Mouse (Mus musculus): ENCODE measurements at regions not wholly inside any gene's neighbourhood (a gene's known extent, or its start where the extent isn't known, plus 50 kb on each side); places are given as distances from the start of the nearest gene placed in this dataset.

DNA sequence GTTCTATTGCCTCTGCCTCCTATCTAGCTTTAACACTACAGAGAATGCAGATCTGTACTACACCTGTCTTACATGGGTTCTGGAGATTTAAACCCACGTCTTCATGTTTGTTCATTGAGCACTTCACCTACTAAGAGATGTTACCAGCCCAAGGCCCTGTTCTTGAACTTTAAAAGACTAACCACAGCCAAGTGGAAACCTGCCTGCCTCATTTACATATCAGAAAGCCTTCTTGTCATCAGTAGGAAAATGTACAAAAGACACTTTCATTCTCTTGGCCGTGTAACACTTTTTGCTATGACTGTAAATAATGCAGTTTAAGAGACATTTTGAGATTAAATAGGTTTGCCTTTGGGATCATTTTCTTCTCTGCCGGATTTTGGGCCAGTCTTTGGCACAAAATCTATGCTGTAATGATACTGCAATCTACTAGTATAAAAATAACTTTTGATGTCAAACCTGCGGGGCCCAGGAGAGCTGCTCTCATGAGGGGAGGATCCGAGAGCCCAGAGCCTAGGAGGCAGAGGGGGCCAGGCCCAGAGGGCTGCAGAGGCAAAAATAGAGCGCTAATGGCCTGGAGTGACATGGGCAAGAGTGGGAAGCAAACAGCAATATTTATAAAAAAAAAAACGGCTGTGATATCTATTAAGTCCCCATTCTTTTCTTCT is 318.4 kb upstream of the Myo3a start:
- DNase-seq (ENCODE audit: low spot score in 2 of 2) = no peak

DNA sequence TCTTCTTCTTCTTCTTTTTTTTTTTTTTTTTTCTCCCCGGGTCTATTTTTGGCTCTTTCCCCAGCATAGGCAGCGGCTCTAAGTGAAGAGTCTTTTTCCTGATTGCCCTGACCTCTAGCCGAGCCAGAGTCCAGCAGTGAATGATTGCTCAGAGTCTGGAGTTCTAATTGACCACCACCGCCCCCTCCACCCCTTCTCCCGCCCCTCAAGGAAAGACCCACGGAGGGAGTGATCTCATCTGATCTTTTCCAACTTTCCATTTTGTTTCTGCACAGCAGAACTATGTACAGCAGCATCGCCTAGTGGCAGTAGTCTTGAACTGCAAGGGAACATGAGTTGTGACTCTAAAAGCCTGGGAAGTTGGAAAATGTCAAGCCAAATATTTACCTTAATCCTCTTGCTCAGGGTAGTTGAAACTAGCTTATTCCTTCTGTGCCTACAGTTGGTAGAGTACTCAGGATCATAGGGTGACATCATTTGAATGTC is 317.8 kb upstream of the Myo3a start:
- peak in 1 of 2 experiments; percentile 5 for DNase-seq (ENCODE audit: low spot score in 2 of 2)

DNA sequence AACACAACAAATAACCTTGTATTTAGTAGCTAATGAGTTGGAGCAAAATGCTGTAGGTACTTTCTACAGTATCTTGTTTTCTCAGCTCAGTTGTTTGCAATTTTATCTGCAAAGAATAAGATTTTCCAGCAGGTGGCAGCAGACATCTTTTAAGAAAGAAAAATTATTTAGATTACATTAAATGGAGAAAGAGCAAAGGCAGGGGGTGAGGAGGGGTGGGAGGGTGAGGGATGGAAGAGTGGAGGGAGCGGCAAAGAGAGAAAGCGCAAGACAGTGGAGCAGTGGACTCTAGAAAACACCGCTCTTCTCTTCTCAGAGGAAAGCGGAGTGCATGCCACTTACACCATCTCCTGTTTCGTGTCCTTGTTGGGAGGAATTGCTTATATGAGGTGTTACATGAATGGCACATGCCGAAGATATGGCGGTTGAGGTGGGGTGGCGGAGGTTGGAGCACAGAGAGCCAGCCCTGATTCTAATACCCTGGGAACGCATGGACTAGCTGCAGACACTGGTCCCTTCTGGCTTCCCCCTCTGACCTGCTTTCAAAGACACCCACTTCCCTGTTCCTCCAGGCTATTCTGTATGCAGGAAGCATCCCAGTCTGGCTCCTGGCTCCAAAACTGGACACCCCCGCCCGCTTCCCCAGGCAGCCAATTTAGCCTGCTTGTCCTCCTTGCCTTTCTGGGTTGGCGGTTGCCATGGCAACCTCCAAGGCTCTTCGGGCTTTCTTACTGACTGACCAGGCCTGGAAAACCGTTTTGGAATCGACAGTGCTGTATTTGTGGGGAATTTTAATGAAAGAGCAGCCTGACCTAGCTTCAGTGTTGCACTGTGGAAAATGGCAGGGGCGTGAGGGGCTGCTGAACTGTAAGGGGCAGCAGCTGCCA is 309.3 kb upstream of the Myo3a start:
- DNase-seq (ENCODE audit: low spot score in 2 of 2) = no peak

DNA sequence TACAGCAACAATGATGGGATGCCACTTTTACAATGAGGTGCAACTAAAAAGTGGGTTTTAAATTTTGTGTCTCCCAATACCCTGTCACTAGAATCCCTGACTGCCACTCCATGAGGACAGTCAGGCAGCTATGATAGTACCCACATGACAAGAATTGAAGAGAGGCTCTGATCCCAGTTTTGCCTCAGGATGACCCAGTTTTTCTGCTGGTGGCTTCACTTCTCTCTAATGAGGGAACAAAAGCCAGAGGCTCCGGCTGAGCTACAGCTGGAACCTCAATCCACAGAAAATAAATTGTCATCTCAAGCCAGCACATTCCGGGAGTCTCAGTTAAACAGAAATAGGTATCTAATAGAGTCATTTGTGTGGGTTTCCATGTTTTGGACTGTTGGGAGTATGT is 308.2 kb upstream of the Myo3a start:
- DNase-seq (ENCODE audit: low spot score in 2 of 2) = no peak

DNA sequence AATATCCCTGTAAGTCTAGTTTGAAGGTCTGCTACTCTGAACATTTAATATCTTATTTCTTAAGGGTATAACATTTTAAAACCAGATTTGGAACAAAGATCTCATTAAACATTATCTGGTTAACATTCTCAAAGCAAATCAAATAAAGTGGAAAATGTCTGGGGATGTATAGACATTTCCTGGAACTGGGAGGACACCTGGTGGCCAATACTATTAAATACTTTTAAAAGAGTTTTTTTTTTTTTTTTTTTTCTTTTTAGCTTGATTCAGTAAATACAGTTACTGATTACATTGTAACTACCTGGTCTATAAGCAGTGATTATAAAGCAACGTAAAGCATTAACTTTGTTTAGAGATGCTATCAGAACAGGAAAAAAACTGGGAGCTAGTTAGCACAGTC is 299.6 kb upstream of the Myo3a start:
- DNase-seq (ENCODE audit: low spot score in 2 of 2) = no peak

DNA sequence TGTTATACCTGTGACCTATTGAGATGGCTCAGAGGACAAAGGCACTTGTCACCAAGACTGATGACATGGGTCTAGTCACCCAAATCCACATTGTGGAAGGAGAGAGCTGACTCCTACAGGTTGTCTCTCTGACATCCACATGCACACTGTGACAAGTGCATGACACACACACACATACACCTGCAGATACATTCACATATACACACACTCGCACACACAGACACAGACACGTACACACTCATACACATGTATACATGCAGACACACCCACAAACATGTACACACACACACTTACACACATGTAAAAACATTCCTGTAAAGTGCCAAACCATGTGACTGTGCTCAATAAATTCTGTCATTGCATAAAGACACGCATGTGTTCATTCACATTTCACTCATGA is 287.3 kb upstream of the Myo3a start:
- DNase-seq (ENCODE audit: low spot score in 2 of 2) = no peak

DNA sequence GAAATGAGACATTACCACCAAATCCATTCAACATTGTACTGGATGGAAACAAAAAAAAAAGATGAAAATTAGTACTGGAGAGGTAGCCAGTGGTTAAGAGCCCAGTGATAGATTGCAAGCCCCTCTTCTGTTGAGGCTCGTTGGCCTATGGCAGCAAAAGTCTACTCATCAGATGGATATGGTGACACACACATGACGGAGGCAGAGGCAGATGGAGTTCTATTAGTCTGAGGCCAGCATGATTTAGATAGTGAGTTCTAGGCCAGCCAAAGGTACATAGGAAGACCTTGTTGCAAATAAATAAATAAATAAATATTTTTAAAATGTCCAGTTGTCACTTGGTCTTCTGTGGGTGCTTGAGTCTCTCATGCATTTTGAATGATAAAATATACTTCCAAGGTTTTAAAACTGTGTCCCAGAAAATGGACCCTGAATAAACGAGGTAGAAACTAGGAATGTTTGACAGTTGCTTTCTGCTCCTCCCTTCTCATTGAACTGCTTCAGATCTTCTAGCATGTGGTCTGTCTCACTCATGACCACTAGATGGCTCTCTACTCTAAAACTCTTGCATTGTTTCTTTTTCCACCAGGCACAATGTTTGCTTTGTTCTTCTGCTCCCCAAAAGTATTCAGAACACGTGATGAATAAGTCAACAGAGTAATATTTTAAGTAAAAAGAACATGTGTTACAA is 286.4 kb upstream of the Myo3a start:
- DNase-seq (ENCODE audit: low spot score in 2 of 2) = no peak

DNA sequence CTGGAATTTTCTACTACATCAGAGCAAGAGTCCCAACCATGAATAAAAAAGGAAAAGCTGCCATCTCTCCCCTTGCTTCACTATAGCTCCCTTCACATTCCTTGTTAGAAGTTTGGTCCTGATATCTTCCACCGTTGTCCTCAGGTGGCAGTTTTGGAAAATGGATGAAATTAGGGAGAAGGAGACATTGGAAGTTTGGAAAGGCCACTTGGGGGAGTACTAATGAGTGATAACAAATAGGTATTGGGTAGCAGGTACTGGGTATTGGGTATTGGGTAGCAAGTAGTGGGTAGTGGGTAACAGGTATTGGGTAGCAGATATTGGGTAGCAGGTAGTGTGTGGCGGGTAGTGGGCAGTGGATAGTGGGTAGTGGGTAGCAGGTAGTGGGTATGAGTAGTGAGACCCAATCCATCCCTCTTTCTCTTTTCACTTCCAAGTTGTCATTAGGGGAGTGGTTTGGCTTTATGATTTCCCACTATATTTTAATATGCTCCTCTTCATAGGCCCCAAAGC is 285.8 kb upstream of the Myo3a start:
- DNase-seq (ENCODE audit: low spot score in 2 of 2) = no peak

DNA sequence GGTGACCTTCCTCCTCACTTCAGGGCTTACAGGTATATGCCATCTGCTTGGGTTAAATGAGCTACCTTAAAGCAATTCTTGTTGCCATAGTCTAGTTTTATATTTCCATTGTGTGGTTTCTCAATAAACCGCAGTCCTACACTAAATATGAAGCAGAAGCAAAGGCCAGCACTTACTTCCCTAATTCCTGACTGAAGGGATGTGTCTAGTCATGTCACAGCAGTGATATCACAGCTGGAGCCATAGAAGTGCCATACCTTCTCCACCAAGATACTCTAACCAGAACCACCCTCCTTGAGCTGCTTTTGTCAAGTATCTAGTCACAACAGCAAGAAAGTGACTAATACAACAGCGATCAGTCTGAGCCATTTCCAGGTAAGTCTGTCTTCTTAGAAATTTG is 283.6 kb upstream of the Myo3a start:
- DNase-seq (ENCODE audit: low spot score in 2 of 2) = no peak

DNA sequence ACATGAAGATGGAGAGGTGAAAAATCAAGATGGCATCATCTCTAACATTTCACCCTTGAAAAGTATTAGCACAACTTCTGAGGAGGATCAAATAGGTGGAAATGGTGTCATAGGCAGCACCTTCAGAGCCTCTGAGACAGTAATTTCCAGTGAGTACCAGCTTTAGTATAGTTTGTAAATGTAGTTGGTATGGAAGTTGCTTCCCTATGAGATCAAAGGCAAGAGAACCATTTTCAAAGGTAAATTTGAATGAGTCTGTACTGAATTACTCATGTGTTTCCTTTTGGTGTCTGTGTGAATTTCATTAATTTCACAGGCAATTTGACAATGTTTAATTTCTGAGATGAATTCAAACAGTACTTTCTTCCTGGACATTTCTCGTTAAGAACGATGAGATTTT is 280.8 kb upstream of the Myo3a start:
- no peak for DNase-seq (ENCODE audit: low spot score in 2 of 2)

DNA sequence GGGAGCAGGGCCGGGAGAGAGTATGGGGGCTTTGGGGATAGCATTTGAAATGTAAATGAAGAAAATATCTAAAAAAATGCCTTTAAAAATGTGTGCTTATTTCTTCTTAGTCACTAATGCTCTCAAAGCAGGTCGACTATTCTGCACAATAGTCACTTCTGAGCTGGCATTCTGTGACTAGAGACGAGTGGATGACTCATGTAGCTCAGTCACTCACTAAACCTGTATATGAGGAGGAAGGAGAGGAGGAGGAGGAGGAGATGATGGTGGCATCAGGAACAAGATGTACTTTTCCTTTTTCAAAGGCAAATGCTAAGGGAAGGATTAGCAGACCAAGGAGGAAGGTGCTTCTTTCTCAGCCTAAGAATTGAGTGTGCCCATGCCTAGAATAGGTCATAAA is 276.0 kb upstream of the Myo3a start:
- no peak for DNase-seq (ENCODE audit: low spot score in 2 of 2)

DNA sequence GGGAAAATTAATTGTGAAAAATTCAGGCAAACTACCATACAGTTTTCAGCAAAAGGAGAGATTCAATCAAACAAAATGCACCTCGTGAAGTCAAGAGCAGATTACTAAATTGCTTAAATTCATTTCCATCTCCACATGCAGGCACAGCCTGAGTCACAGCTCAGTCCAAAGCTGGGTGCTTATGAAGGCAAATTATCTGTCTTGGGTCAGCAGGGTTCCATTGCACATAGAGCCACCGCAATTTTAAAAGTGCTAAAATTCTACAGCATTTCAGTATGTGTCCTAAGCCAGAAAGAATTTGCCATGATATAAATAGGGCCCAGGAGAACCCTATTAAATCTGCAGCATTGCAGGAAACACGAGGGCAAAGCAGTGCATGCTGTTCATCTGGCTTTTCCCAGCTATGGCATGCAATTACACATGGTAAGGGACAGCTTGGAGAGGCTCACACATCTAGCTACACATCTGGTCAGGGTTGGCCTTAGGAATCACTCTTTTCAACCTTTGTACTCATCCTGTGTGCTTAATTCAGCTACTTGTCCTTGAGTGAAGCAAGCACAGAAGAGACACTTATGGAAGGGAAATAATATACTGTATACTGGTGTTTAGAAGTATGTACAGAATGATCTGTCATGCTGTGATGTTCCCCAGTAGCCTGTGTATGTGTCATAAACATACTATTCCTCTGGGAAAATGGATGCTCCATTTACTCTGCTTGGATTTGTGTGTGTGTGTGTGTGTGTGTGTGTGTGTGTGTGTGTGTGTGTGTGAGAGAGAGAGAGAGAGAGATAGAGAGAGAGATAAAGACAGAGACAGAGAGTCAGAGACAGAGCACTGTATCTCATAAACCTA is 271.0 kb upstream of the Myo3a start:
- DNase-seq (ENCODE audit: low spot score in 2 of 2) = no peak

DNA sequence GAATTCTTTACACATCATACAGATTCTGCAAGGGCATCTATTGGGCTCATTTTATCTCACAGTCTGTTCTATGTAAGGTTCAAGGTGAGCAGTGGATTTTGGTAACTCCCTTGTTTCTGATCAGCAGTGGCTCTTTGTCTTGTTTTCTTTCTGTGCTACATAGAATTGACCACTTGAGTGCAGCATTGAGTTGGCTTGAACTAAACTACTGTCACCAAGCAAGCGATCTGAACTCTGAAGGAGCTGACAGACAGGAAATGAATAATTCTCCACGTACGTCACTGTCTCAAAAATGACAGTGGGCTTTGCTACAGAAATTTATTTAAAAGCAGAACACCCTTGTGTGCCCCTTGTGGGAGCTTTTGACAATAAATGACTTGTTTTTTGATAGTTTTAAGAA is 268.9 kb upstream of the Myo3a start:
- DNase-seq (ENCODE audit: low spot score in 2 of 2) = no peak

DNA sequence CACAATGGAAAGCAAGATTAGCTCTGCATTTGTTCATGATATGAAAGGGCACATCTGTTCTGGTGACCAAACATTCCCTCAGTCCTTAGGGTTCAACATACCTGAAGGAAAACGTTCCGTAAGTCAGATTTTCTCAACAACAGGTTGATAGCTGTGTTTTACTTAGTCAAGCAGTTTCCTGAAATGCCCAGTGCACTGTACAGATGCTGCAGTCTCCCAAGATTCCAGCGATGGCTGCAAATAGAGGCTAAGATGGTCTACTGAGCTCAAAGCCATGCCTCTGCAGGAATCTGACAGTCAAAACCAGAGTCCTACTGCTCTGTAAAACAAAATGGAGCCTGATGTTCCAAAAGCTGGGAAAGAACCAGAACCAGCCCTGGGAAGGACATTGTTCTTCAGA is 268.5 kb upstream of the Myo3a start:
- no peak for DNase-seq (ENCODE audit: low spot score in 2 of 2)

DNA sequence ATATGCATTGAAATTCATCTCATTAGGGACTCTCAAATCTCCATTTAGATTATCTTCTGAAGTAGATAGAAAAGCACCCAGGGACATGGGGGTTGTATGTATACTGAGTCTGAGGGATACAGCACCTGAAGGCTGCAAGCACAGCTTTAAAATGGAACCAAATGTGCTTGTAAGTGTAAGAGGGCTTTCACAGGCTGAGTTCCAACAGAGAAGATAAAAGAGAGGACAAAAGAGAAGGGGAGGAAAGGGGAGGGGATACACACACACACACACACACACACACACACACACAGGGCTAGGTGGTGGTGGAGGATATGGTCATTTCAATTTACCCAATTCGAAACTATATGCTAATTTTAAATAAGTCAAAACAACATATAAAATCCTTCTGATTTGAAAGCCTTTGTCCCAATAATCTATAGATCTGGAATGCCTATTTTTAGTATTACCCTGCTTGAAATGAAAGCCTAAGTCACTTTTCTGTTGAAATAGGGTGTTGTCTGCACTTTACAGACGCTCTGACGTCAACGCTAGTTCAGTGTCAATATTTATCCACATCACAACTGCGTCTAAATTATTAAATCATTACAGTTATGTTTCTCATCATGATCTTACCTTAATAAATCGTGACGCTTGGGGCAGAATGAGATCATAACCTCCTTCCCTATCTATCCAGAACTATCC is 263.8 kb upstream of the Myo3a start:
- no peak for DNase-seq (ENCODE audit: low spot score in 2 of 2)

DNA sequence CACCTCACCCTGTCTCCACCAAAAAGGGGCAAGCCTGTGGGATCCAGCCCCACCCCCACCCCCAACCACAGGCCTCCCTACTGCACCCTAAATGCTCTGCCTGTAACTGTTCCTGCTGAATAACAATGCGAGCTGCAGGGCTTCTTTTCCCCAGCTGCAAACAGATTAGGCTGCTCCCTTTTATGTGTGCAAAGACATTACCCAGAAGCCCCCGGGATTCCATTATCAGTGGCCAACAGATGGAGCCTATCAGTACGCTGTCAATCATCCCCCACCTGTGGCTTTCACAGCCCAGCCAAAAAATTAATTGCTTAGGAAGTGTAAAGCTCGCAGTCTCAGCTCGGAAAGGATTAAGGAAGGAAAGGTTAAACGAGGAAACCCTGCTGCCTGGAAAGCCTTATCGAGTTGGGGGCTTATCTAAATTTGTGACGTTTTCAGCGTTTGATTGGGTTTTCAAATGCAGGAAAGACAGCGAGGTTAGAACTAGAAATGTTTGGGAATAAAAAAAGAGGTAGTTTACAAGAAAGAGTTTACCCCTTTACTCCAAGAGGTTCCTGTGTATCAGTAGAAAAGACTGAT is 263.2 kb upstream of the Myo3a start:
- peak in 1 of 2 experiments; percentile 3 for DNase-seq (ENCODE audit: low spot score in 2 of 2)

DNA sequence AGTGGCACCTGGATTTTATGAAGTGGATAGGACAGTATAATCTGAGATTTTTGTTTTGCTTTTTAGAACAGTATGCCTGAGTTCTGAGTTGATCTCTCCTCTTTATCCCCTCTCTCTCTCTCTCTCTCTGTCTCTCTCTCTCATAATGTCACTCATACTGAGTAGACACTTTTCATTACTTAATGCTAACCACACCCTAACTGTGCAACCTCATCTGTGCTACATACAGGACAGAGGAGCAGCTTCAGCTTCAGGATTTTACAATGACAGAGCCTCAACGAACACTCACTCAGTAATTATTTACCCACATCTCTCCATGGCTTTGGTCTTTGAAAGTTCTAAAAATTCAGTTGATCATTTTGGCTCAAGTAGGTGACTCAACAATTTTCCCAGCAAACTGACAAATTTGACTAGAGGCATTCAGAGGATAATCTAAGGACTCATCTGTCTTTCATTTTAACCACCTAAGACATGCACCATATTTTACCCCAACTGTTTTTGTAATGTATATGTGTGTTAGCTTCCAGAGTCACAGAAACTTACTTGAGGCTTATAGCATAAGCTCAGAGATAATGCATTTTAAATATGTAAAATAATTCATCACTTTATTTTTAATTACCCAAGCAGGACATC is 256.4 kb upstream of the Myo3a start:
- DNase-seq (ENCODE audit: low spot score in 2 of 2) = no peak

DNA sequence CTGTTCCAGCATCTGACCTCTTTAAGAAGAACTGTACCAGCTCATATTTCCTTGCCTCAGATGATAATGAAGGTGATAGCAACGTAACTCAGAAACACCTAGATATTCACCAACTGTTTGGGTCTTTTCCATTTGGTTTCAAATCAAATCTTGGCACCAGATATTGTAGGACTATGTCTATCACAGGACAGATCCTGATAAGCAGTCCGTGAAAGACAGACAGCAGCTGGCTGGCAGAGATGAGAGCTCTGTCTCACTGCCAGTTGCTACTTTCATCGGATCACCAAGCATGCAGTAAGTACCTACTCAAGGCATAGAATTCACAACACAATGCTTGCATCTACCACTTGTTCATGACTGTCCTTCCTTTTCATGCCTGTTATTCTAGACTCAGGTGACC is 252.7 kb upstream of the Myo3a start:
- no peak for DNase-seq (ENCODE audit: low spot score in 2 of 2)

DNA sequence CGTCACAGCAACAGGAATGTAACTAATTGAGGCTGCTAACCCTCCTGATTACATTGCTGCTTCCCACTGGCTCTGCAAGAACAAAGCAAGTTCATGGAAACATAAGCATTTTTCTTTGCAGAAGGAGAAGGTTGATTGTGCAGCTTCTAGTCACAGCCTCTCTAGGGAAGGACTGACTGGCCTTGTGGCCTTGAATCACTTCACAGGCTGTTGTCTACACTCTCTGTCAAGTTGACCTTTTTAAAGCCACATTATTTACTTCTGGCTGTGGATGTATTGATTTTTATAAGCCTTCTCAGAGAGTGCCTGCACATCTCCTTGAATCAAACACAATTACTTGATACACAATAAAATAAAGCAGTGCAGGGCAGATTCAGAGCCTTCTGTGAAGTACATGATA is 251.8 kb upstream of the Myo3a start:
- no peak for DNase-seq (ENCODE audit: low spot score in 2 of 2)

DNA sequence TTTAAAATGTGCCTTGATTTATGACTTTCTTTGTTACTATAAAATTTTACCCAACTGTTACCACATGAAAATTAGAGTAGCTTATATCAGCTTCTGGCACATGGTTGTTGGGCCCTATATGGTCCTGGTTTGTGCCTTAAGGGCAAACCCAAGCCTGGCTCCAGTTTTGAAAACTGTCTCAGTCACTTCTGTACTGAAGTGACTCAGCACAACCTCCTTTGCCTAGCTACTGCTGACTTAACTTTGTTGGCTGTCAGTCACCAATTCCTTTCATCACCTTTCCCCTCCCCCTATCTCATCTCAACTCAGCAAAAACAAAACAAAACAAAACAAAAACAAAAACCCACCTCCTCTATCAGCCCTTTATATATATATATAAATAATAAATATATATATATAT is 251.0 kb upstream of the Myo3a start:
- no peak for DNase-seq (ENCODE audit: low spot score in 2 of 2)

Data from spleen, postnatal 14 days (tissue).